In genomic region chr4:154694361-154694760, GRCm38 (mm10) we compare ENCODE assay signal across 24 mouse cellular contexts. TPM values are rescaled to one million over a fixed set of nuclear protein-coding genes. Genes with fewer than 3 reads are reported as not detected.
"Had no signal": no experiment of that assay in that cellular context is flagged by ENCODE, and none has a peak within 500 bp of the region (broad histone marks: within the 10 kb centered on the region; RNA-seq: fewer than 3 reads in every experiment).

No protein-coding gene starts in this region.

- H3K27ac ChIP-seq: kidney, embryonic 15.5 days; left cerebral cortex, adult 2 months; limb, embryonic 15.5 days; liver, embryonic 14.5 days; lung, embryonic 15.5 days; macrophage; midbrain, embryonic 13.5 days had no signal

- H3K9me3 ChIP-seq: kidney, embryonic 15.5 days; limb, embryonic 15.5 days; lung, embryonic 15.5 days; midbrain, embryonic 13.5 days had no signal

- H3K4me3 ChIP-seq: kidney, embryonic 15.5 days; left cerebral cortex, adult 2 months; limb, embryonic 15.5 days; lung, embryonic 15.5 days; midbrain, embryonic 13.5 days had no signal

- ATAC-seq: intestine, postnatal 0 days; liver, postnatal 0 days; midbrain, embryonic 13.5 days; midbrain, embryonic 16.5 days had no signal

- H3K4me2 ChIP-seq: kidney, embryonic 15.5 days; limb, embryonic 15.5 days; liver, embryonic 11.5 days; lung, embryonic 15.5 days; midbrain, embryonic 13.5 days had no signal

- DNase-seq: kidney, adult 2 months; kidney, postnatal 10 days; kidney, postnatal 36 days; layer of hippocampus, postnatal 36 days; liver, postnatal 0 days; lung, postnatal 14 days; thymus, adult 18-20 months; thymus, postnatal 14 days; thymus, postnatal 4 days had no signal

- H3K36me3 ChIP-seq: kidney, embryonic 15.5 days; limb, embryonic 15.5 days; lung, embryonic 15.5 days; midbrain, embryonic 13.5 days had no signal

- H3K9ac ChIP-seq: kidney, embryonic 15.5 days; limb, embryonic 15.5 days; liver, embryonic 14.5 days; liver, postnatal 0 days; lung, embryonic 15.5 days; midbrain, embryonic 13.5 days had no signal

- H3K27me3 ChIP-seq: lung, embryonic 15.5 days; midbrain, embryonic 13.5 days had no signal

- H3K4me1 ChIP-seq: lung, embryonic 15.5 days had no signal

RNA-seq across cellular contexts. Expression of gene Actrt2, which starts 26.7 kb away (rescaled TPM):
- polyA plus RNA-seq: intestine, postnatal 0 days; kidney, embryonic 15.5 days; limb, embryonic 15.5 days; liver, embryonic 11.5 days; liver, embryonic 14.5 days; liver, postnatal 0 days; lung, embryonic 15.5 days; macrophage; midbrain, embryonic 13.5 days; midbrain, embryonic 16.5 days; neural tube, embryonic 11.5 days; neural tube, embryonic 14.5 days; small intestine, adult 2 months; spleen, adult 2 months; stomach, embryonic 16.5 days had no signal
